Mouse (Mus musculus): ENCODE data around the gene Slc51a.

Slc51a gene

GRCm38 (mm10) chr16:32487234-32488111 is at the start of gene Slc51a:
Slc51a (minus strand) TSS chr16:32487879.
- no peak for DNase-seq (ENCODE audit: low read depth, low spot score)

- DNase-seq (ENCODE audit: low read depth, low spot score): no peak
These were observed 47.6 kb upstream of the Slc51a start for GRCm38 (mm10) chr16:32535157-32535751.

- DNase-seq (ENCODE audit: low read depth, low spot score): no peak
These were observed 45.5 kb upstream of the Slc51a start for GRCm38 (mm10) chr16:32532878-32533826.

- no peak for DNase-seq (ENCODE audit: low read depth, low spot score)
These were observed 39.2 kb upstream of the Slc51a start for GRCm38 (mm10) chr16:32526906-32527305.

- no peak for DNase-seq (ENCODE audit: low read depth, low spot score)
These were observed 36.6 kb upstream of the Slc51a start for GRCm38 (mm10) chr16:32524244-32524615.

- DNase-seq (ENCODE audit: low read depth, low spot score): peak; percentile 31
These were observed 36.0 kb upstream of the Slc51a start for GRCm38 (mm10) chr16:32523462-32524243.

- no peak for DNase-seq (ENCODE audit: low read depth, low spot score)
These were observed 35.0 kb upstream of the Slc51a start for GRCm38 (mm10) chr16:32522578-32523194.

GRCm38 (mm10) chr16:32520372-32520748 is 32.7 kb upstream of the Slc51a start:
- peak; percentile 71 for DNase-seq (ENCODE audit: low read depth, low spot score)

GRCm38 (mm10) chr16:32519656-32520371 is 32.1 kb upstream of the Slc51a start:
- DNase-seq (ENCODE audit: low read depth, low spot score): no peak

- DNase-seq (ENCODE audit: low read depth, low spot score): no peak
These were observed 30.3 kb upstream of the Slc51a start for GRCm38 (mm10) chr16:32517785-32518481.

GRCm38 (mm10) chr16:32516006-32516962 is 28.6 kb upstream of the Slc51a start:
- DNase-seq (ENCODE audit: low read depth, low spot score): peak; percentile 65

- no peak for DNase-seq (ENCODE audit: low read depth, low spot score)
These were observed 26.3 kb upstream of the Slc51a start for GRCm38 (mm10) chr16:32513948-32514347.

GRCm38 (mm10) chr16:32513401-32513800 is 25.7 kb upstream of the Slc51a start:
- no peak for DNase-seq (ENCODE audit: low read depth, low spot score)

GRCm38 (mm10) chr16:32512921-32513320 is 25.2 kb upstream of the Slc51a start:
- DNase-seq (ENCODE audit: low read depth, low spot score): no peak

GRCm38 (mm10) chr16:32511827-32512490 is 24.3 kb upstream of the Slc51a start:
- DNase-seq (ENCODE audit: low read depth, low spot score): no peak

GRCm38 (mm10) chr16:32511338-32511734 is 23.7 kb upstream of the Slc51a start:
- no peak for DNase-seq (ENCODE audit: low read depth, low spot score)

- DNase-seq (ENCODE audit: low read depth, low spot score): no peak
These were observed 23.0 kb upstream of the Slc51a start for GRCm38 (mm10) chr16:32510399-32511337.
